Mouse (Mus musculus): ENCODE measurements around the gene Sntg2.

Gene Sntg2

GRCm38 (mm10) chr12:30202763-30203162, 170.4 kb downstream of the Sntg2 start:
- DNase-seq (ENCODE audit: low spot score in 2 of 2), result no peak

DNA sequence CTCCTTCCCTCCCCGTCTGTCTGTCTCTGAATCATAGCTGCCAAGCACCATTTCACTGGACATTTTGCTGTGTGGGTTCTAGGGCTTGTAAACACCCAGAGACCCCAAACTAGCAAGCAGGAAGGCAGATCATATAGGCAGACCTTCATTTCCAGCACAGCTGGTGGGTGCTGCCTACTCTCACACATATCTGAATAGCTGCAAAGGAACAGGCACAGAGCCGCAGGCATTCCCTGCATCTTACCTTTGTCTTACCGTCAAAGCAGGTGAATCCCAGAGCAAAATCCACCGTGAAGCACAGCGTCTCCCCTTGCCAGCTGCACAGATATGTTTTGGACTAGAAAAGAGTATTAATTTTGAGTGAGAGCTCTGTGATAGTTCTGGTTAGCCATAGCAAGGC, 172.1 kb downstream of the Sntg2 start:
- DNase-seq (ENCODE audit: low spot score in 2 of 2), result no peak

- no peak for DNase-seq (ENCODE audit: low spot score in 2 of 2)
Measured at GRCm38 (mm10) chr12:30200621-30201020, 172.6 kb downstream of the Sntg2 start.

DNA sequence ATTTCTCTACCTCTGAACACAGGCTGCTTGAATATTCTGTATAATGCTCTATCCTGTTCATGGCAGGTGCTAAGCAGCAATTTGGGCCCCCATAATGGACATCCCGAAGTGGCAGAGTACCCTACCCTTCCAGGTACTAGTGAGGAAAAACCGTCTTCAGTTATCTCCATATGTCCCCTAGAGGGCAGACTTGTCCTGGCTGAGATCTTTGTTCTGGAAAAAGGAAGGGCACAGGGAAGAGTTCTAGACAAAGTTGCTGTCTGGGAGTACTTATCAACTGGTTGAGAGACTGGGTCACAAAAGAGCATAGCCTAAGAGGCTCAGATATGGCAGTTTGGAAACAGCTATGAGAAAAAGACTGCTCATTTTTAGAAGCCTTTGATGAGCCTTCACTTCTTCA, 173.4 kb downstream of the Sntg2 start:
- DNase-seq (ENCODE audit: low spot score in 2 of 2), result peak in 1 of 2 experiments; percentile 32

GRCm38 (mm10) chr12:30198250-30198649, 174.9 kb downstream of the Sntg2 start:
- no peak for DNase-seq (ENCODE audit: low spot score in 2 of 2)

- no peak for DNase-seq (ENCODE audit: low spot score in 2 of 2)
Measured at GRCm38 (mm10) chr12:30181721-30182120, 191.5 kb downstream of the Sntg2 start.

DNA sequence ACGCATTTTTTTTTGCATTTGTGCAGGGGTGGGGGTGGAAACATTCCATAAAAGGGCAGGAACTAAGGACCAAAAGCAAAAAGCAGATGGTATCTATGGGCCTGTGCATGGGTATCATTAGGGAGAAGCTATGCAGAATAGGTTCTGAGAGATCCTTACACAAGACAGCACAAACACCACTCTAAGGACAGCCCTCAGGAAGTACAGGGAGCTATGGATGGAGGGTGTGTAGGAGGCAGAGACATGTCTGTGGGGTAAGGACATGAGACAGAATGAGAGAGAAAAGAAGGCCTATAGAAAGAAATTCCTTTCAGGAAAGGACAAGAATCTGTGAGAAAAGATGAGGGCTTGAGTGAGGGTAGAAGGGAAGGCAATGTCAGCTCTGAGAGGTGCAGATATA, 193.6 kb downstream of the Sntg2 start:
- DNase-seq (ENCODE audit: low spot score in 2 of 2), result no peak

GRCm38 (mm10) chr12:30177966-30178365, 195.2 kb downstream of the Sntg2 start:
- no peak for DNase-seq (ENCODE audit: low spot score in 2 of 2)

GRCm38 (mm10) chr12:30177529-30177928, 195.6 kb downstream of the Sntg2 start:
- no peak for DNase-seq (ENCODE audit: low spot score in 2 of 2)

DNA sequence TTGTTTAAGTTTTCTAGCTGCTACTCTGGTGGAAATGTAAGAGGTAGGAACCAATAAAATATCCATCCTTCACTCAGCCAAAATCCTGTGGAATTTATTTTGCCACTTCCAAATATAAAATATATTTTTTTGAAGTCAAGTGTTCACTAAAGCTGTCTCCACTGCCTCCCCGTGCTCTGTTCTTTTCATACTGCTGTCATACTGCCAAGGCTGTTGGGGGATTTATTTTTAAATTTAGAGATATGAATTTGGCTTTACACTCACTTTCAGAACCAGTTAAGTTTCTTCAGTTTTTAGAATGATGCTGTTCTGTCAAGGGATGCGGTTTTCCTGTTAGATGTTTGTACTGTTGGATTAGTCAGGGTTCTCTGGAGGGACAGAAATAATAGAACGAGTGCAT, 204.7 kb downstream of the Sntg2 start:
- DNase-seq (ENCODE audit: low spot score in 2 of 2), result no peak

- no peak for DNase-seq (ENCODE audit: low spot score in 2 of 2)
Measured at GRCm38 (mm10) chr12:30164538-30164937, 208.6 kb downstream of the Sntg2 start.

GRCm38 (mm10) chr12:30164005-30164404, 209.2 kb downstream of the Sntg2 start:
- DNase-seq (ENCODE audit: low spot score in 2 of 2), result no peak

DNA sequence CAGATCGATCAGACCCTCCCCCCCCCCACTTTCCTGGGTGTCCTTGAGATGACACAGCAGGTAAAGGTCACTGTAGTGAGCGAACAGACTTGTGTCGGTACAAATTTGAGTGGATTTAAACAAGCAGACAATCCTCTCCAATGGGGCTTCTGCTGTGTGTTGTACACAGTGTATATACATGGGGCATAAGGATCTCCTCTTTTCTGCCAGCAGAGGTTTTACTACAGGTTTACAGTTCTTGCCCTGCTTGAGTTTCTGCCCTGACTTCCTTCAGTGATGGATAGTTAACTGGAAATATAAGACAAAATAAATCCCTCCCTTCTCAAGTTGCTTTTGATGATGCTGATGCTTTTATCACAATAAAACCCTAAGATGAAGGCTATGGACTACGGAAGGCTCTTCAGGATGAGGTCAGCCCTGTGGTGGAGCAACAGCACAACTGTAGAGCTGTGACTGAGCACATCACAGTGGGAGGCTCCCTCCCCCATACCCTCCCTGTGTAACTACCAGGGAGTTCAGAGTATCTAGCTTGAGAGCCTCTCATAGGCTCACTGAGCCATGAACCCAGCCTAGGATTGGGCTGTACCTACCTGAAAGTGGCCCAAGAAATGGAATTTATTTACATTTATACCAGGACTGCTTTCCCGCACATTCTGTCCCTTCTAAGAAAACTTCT, 211.3 kb downstream of the Sntg2 start:
- no peak for DNase-seq (ENCODE audit: low spot score in 2 of 2)

DNA sequence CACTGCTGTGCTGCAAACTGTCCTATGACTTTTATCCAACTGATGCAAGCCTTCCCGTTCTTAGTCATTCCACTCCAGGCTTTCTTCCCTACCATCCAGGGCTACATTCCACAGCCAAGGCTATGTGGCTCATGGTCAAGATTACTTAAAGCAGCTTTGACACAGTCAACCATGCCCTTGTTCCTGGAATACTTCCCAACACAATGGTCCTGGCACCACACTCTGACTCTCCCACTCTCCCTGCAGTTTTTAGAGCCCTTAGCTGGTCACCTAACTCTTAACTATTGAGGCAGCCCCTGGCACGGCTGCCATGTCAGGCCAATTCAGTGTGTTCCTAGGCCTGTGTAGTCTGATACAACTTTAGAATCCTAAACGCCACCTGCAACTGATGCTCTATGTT, 212.7 kb downstream of the Sntg2 start:
- peak in 1 of 2 experiments; percentile 30 for DNase-seq (ENCODE audit: low spot score in 2 of 2)

GRCm38 (mm10) chr12:30159788-30160187, 213.4 kb downstream of the Sntg2 start:
- DNase-seq (ENCODE audit: low spot score in 2 of 2), result no peak

DNA sequence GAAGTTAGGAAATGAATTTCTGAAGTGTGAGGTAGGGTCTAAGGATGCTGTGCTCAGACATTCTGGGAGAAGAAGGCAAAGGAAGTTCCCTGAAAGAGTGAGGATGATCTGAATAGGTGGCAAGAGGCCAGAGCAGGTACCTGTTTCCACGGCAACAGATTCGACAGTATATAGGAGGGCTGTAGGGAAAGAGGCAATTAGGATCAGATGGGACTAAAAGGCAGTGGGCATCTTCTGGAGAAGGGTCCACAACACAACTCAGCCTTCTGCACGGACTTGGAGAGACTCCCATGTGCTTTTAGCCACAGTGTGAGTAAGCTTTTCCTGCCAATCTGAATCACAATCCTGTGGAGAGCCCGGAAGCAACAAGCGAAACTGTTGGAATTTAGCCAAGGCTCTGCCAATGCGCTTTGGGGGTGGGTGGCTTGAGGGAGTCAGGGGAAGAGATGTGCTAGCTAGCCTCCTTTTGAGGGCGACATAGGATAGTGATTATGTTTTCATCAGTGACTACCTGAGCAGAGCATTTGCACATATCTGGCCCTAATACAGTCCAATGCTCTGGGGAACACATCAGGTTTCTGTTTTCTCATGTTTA, 219.0 kb downstream of the Sntg2 start:
- DNase-seq (ENCODE audit: low spot score in 2 of 2), result peak in 1 of 2 experiments; percentile 3

- no peak for DNase-seq (ENCODE audit: low spot score in 2 of 2)
Measured at GRCm38 (mm10) chr12:30142085-30142484, 231.1 kb downstream of the Sntg2 start.

DNA sequence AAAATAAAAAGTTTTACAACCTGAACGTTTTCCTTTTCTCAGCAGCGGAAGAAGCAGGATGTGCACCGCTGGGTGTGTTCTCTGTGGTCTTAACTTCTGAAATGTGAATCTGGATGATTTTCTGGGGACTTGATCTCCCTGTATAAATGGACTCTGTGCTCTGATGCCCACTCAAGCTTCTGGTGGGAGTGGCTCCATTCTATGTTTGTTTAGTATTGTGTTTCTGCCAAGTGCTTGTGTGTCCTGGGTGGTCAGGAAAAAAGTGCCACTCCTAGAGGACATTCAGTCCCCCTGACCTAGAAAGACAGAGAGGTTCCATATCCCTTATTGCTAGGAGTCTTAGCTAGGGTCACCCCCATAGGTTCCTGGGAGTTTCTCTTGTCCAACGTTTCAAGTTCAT, 240.7 kb downstream of the Sntg2 start, which contains the start of gene Tpo:
Tpo (minus strand) TSS at position 101 of the 400 bp plus-strand sequence.
- no peak for DNase-seq (ENCODE audit: low spot score in 2 of 2)

DNA sequence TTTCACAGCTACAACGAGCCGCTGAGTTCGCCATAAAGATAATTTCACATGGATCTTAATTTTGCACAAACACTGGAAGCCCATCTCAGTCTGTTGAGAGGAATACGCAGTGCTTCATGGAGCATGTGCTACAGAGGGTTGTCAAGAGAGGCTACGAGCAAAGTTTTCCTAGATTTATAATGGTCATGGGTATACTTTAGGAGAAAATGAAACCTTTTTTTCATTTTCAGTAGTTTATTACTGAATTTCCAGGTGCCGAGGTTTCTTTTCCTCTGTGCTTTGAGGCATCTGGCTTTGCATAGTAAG, 243.8 kb downstream of the Sntg2 start:
- no peak for DNase-seq (ENCODE audit: low spot score in 2 of 2)

DNA sequence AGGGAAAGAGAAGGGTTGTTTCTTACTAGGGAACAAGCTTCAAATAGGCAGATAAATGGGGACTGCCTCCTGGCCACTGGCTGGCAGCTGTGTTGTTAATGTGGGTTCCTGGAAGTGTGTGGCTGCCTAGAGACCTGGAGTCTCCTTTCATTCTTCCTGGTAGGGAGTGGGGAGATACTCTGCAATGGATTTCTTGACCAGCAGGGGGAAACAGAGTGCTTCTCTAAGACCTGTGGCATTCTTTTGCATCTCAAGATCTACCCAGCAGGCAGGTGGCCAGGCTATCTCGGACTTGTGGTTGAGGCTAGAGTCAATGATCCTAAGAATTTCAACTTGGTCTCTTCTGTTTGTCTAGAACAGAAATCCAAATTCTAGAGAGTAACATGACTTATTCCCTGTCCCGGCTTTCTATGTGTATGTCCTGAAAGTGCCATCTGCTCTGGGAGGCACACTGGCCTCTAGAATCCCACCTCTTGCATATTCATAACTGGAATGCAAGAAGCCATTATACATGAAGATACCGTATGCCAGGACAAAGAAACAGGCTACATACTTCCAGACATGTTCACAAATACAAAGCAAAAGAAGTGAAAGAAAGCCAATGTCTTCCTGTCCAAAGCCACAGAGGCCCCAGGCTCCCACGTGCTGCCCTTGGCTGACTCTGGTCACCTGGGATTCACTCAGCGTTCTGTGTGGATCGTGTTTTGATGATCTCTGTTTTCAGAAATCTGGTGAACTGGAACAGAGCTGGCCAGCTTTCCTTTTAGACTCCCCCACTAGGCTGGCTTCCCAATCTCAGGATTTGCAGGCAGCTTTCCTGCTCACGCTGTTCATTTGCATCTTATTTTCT, 244.4 kb downstream of the Sntg2 start:
- peak; percentile 34 to 72 for DNase-seq (ENCODE audit: low spot score in 2 of 2)

All from cerebellum, postnatal 4 days (tissue).